Mouse (Mus musculus): ENCODE measurements around the gene Ndst2. TPM values are rescaled to one million over a fixed set of nuclear protein-coding genes. Genes with fewer than 3 reads are reported as not detected.

Ndst2 gene
- polyA plus RNA-seq, 1 experiment from 2014 or later = 9.6 TPM

DNA sequence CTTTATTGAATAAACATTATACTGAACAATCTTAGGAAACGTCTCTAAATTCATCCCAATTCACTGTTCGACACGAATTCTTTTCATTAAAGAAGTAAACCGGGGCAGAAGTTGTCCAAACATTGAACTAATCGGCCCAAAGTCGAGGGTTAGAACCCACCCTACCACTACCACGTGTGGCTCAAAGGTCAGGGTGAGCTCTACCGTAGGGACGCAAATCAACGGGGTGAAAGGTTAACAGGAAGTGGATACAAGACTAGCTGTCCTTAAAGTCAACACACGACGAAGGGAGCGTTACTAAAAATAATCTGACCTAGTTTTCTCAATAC is 60.7 kb downstream of the Ndst2 start:
- ATAC-seq (ENCODE audit: low FRiP score, low TSS enrichment) (peak; percentile 74), DNase-seq (ENCODE audit: low spot score) (peak; percentile 58)

More for the DNA sequence above, 60.7 kb downstream of the Ndst2 start:
- H3K9ac ChIP-seq (ENCODE audit: low read length) = peak overlapping the region; percentile 53
- peak overlapping the region; percentile 76 for H3K27ac ChIP-seq (replicated peaks)
- H3K4me2 ChIP-seq (replicated peaks; ENCODE audit: low read depth) = peak overlapping the region; percentile 52
- H3K27me3 ChIP-seq (ENCODE audit: control insufficient read depth, insufficient read depth, low read length) = no peaks in the 10 kb centered on the region
- WGBS = 7% methylated on average over 13 of the region's 13 CpGs
- peaks cover 9% of the 10 kb centered on the region for H3K36me3 ChIP-seq (ENCODE audit: control insufficient read depth, insufficient read depth, low read length)
- peaks cover 7% of the 10 kb centered on the region; the same call in 1 of the 2 replicates for H3K4me1 ChIP-seq (replicated peaks; ENCODE audit: control insufficient read depth, insufficient read depth)
- TF ChIP-seq EP300 (optimal IDR thresholded peaks at IDR 0.05) (peak; percentile 9), CTCF (IDR thresholded peaks at IDR 0.05; ENCODE audit: low read depth) (no peak)
- H3K9me3 ChIP-seq (ENCODE audit: control insufficient read depth, low read length) = no peaks in the 10 kb centered on the region
- H3K4me3 ChIP-seq (ENCODE audit: low read depth, low read length) = peak overlapping the region; percentile 77

Small RNA genes within 50 kb of the gene (microRNA-seq; reads per million reads assigned to microRNA genes)
- not detected for gene Mir6946

Other genes starting within 250 kb of the Ndst2 start
- gene Mss51, start 237.7 kb downstream of the Ndst2 start, polyA plus RNA-seq (2015; fragmentation: Nextera tagmentation; extraction: Ambion mirVana) = 0.18 and 0.38 TPM in 2 replicates
- gene Ppp3cb, start 188.0 kb downstream of the Ndst2 start, polyA plus RNA-seq (2015; fragmentation: Nextera tagmentation; extraction: Ambion mirVana) = 21.2 and 22.7 TPM in 2 replicates
- 3.3 and 3.4 TPM in 2 replicates for gene Usp54, start 93.5 kb downstream of the Ndst2 start, polyA plus RNA-seq (2015; fragmentation: Nextera tagmentation; extraction: Ambion mirVana)
- 0.10 TPM in 1 of 2 replicates, not detected in the other for gene Myoz1, start 78.0 kb downstream of the Ndst2 start, polyA plus RNA-seq (2015; fragmentation: Nextera tagmentation; extraction: Ambion mirVana)
- gene Synpo2l, start 66.2 kb downstream of the Ndst2 start, polyA plus RNA-seq (2015; fragmentation: Nextera tagmentation; extraction: Ambion mirVana) = 0.30 and 0.42 TPM in 2 replicates
- gene Sec24c, start 60.3 kb downstream of the Ndst2 start, polyA plus RNA-seq (2015; fragmentation: Nextera tagmentation; extraction: Ambion mirVana) = 41.4 and 42.9 TPM in 2 replicates
- 13.0 and 13.7 TPM in 2 replicates for gene Fut11, start 39.6 kb downstream of the Ndst2 start, polyA plus RNA-seq (2015; fragmentation: Nextera tagmentation; extraction: Ambion mirVana)
- gene Chchd1, start 31.6 kb downstream of the Ndst2 start, polyA plus RNA-seq (2015; fragmentation: Nextera tagmentation; extraction: Ambion mirVana) = 145 and 159 TPM in 2 replicates
- 13.6 and 13.7 TPM in 2 replicates for gene Zswim8, start 27.0 kb downstream of the Ndst2 start, polyA plus RNA-seq (2015; fragmentation: Nextera tagmentation; extraction: Ambion mirVana)
- 35.0 and 38.6 TPM in 2 replicates for gene Camk2g, start 59.5 kb upstream of the Ndst2 start, polyA plus RNA-seq (2015; fragmentation: Nextera tagmentation; extraction: Ambion mirVana)
- 2.1 and 3.1 TPM in 2 replicates for gene Plau, start 102.1 kb upstream of the Ndst2 start, polyA plus RNA-seq (2015; fragmentation: Nextera tagmentation; extraction: Ambion mirVana)
- 52.0 and 54.5 TPM in 2 replicates for gene Vcl, start 194.8 kb upstream of the Ndst2 start, polyA plus RNA-seq (2015; fragmentation: Nextera tagmentation; extraction: Ambion mirVana)